Mouse (Mus musculus) retina, adult 2 months (tissue): ENCODE measurements around the gene Mindy1.
"Not testable (repeated sequence)": the region's sequence is repeated elsewhere in the genome, so short reads cannot be mapped to it uniquely, and the experiment has no call there.

ENCODE experiments used
- DNase-seq: peaks from one replicate; pipeline ENCODE4 v3.0.0-alpha.2; 2012; ENCODE audit warnings: low read depth, low spot score

The Mindy1 gene

GRCm38 (mm10) chr3:95319701-95320625 lies 38.8 kb downstream of the Mindy1 start:
- no peak for DNase-seq

- no peak for DNase-seq
Measured at GRCm38 (mm10) chr3:95323429-95323828, 42.3 kb downstream of the Mindy1 start.

- no peak for DNase-seq
Measured at GRCm38 (mm10) chr3:95324454-95325144, 43.5 kb downstream of the Mindy1 start.

GRCm38 (mm10) chr3:95328803-95329404 lies 47.8 kb downstream of the Mindy1 start:
- no peak for DNase-seq

GRCm38 (mm10) chr3:95331528-95331927 lies 50.4 kb downstream of the Mindy1 start:
- no peak for DNase-seq

- DNase-seq = no peak
Measured at GRCm38 (mm10) chr3:95337345-95337744, 56.2 kb downstream of the Mindy1 start.

GRCm38 (mm10) chr3:95338251-95338650 lies 57.1 kb downstream of the Mindy1 start:
- DNase-seq = no peak

GRCm38 (mm10) chr3:95343356-95344000 lies 62.3 kb downstream of the Mindy1 start:
- DNase-seq = not testable (repeated sequence)
